Mouse (Mus musculus) limb, embryonic 14.5 days (tissue): ENCODE data around the gene Tnfrsf1b. TPM values are rescaled to one million over a fixed set of nuclear protein-coding genes. Genes with fewer than 3 reads are reported as not detected.

Source experiments
- ATAC-seq: fragments of 200-750 bp; cut with Nextera tagmentation; 2 replicates; pipeline ENCODE4 v1.8.0; 2017; ENCODE audit warnings: low read depth, moderate number of reproducible peaks, moderate TSS enrichment; ENCODE audit not compliant: low FRiP score
- DNase-seq: peaks from one replicate; pipeline ENCODE4 v3.0.0-alpha.2; 2015; ENCODE audit warnings: low spot score
- H3K27ac ChIP-seq: fragments of 300-500 bp; sonication (generic); replicated peaks from 2 replicates; pipeline ENCODE4 v1.5.1; 2014; ENCODE audit warnings: low read depth, mild to moderate bottlenecking, low read length, moderate library complexity, mixed read lengths
- H3K27me3 ChIP-seq: fragments of 300-500 bp; sonication (generic); 2 replicates; pipeline ENCODE4 v1.6.1; 2014; ENCODE audit warnings: low read length, mixed read lengths; ENCODE audit not compliant: control insufficient read depth, insufficient read depth
- H3K36me3 ChIP-seq: fragments of 300-500 bp; sonication (generic); 2 replicates; pipeline ENCODE4 v1.6.1; 2014; ENCODE audit warnings: mild to moderate bottlenecking, low read length, moderate library complexity, mixed read lengths; ENCODE audit not compliant: control insufficient read depth, insufficient read depth
- H3K4me1 ChIP-seq: fragments of 300-500 bp; sonication (generic); 2 replicates; pipeline ENCODE4 v1.6.1; 2014; ENCODE audit warnings: antibody characterized with exemption, low read length, mixed read lengths; ENCODE audit not compliant: control insufficient read depth, insufficient read depth
- H3K4me2 ChIP-seq: fragments of 300-500 bp; sonication (generic); replicated peaks from 2 replicates; pipeline ENCODE4 v1.6.1; 2014; ENCODE audit warnings: low read depth, mild to moderate bottlenecking, low read length, moderate library complexity; ENCODE audit not compliant: severe bottlenecking
- H3K4me3 ChIP-seq: fragments of 300-500 bp; sonication (generic); replicated peaks from 2 replicates; pipeline ENCODE4 v1.5.1; 2014; ENCODE audit warnings: low read length
- H3K9ac ChIP-seq: fragments of 300-500 bp; sonication (generic); 2 replicates; pipeline ENCODE4 v1.6.1; 2014; ENCODE audit warnings: mild to moderate bottlenecking, low read depth, low read length, moderate library complexity; ENCODE audit not compliant: severe bottlenecking
- H3K9me3 ChIP-seq: fragments of 300-500 bp; sonication (generic); 2 replicates; pipeline ENCODE4 v1.6.1; 2016; ENCODE audit warnings: low read length; ENCODE audit not compliant: control insufficient read depth
- POLR2A ChIP-seq: fragments of 200-500 bp; IDR thresholded peaks from 2 replicates; pipeline ENCODE4 v1.8.0; 2012; ENCODE audit warnings: inconsistent platforms, mild to moderate bottlenecking, moderate library complexity, borderline replicate concordance; ENCODE audit not compliant: insufficient read depth, insufficient read length; ENCODE audit errors: extremely low read depth
- WGBS: fragments of 180-500 bp; shearing (Covaris S2); extraction: QIAGEN DNeasy Blood & Tissue Kit; methylation state at CpG from one replicate; pipeline ENCODE4 v1.1.7; 2014; 5-methylcytosine and 5-hydroxymethylcytosine counted together
- polyA plus RNA-seq, 2 experiments: library from polyadenylated mRNA; depleted of rRNA in 1 of 2; stranded (reverse) in 1 of 2; unstranded in 1 of 2; fragments of >200 nt; fragmentation: Nextera tagmentation in 1 of 2; extraction: Ambion mirVana in 1 of 2; gene quantifications; 2 replicates each; pipeline versions ENCODE4 v1.2.1 to v1.2.3; 2012 to 2014

Tnfrsf1b gene
- polyA plus RNA-seq, 2 experiments = 3.5 to 3.9 TPM

- WGBS = 83% methylated on average over 7 of the region's 7 CpGs
- Histone ChIP-seq H3K4me2 (no peak overlapping the region), H3K9me3 (no peaks in the 10 kb centered on the region)
These were observed 10.6 kb downstream of the Tnfrsf1b start for GRCm38 (mm10) chr4:145236027-145236426.

DNA sequence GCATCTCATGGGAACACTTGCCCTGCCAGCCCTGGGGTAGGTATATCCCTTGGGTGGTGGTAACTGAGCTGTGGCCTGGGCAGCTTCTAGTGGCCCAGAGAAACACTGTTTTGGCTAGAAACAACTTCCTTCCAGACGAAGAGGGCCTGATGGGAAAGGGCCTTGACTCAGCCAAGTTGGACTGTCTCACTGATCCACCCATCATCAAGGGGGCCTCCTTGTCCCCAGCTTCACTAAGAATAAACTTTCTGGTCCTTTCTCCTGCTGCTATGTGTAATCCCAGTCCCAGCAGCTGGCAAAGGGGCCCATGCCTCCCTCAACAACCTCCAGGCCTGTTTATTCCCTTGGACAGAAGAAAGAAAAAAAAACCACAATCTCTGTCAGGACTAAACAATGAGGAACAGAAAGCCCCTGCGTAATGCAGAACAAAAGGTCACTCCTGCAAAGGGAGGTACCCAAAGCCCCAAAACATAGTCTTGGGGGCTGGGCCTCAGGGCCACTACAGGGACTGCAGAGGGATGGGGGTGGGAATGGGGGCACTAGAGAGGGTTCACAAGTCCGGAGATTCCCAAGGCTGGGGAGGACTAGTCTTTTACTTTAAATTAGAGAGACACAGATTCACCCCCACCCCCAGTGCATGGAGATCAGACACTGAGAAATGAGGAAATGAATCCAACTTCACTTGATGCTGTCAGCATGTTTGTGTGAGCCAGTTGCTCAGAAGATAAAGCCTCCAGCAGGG is 13.0 kb downstream of the Tnfrsf1b start:
- no peak for TF ChIP-seq POLR2A
- no peak overlapping the region for H3K4me3 ChIP-seq
- no peaks in the 10 kb centered on the region for H3K36me3 ChIP-seq
- no peaks in the 10 kb centered on the region for H3K9me3 ChIP-seq
- H3K4me1 ChIP-seq = no peaks in the 10 kb centered on the region
- no peak overlapping the region for H3K27ac ChIP-seq
- WGBS = 57% methylated on average over 3 of the region's 3 CpGs
- no peak overlapping the region for H3K4me2 ChIP-seq
- DNase-seq = no peak
- no peak overlapping the region for H3K9ac ChIP-seq
- H3K27me3 ChIP-seq = no peaks in the 10 kb centered on the region
- ATAC-seq = no peak

More at GRCm38 (mm10) chr4:145236027-145236426, 10.6 kb downstream of the Tnfrsf1b start:
- no peaks in the 10 kb centered on the region for H3K27me3 ChIP-seq
- ATAC-seq (no peak), DNase-seq (no peak)
- no peaks in the 10 kb centered on the region for H3K36me3 ChIP-seq
- no peak overlapping the region for H3K9ac ChIP-seq
- no peak overlapping the region for H3K27ac ChIP-seq
- no peak for TF ChIP-seq POLR2A
- peaks cover 14% of the 10 kb centered on the region for H3K4me1 ChIP-seq
- H3K4me3 ChIP-seq = no peak overlapping the region

- Histone ChIP-seq H3K4me2 (no peak overlapping the region), H3K27me3 (no peaks in the 10 kb centered on the region), H3K27ac (no peak overlapping the region), H3K4me3 (no peak overlapping the region), H3K4me1 (no peaks in the 10 kb centered on the region), H3K9ac (no peak overlapping the region), H3K36me3 (no peaks in the 10 kb centered on the region), H3K9me3 (no peaks in the 10 kb centered on the region)
- no peak for ATAC-seq
- TF ChIP-seq POLR2A = no peak
- 86% methylated on average over 5 of the region's 5 CpGs for WGBS
- no peak for DNase-seq
These were observed 14.9 kb downstream of the Tnfrsf1b start for GRCm38 (mm10) chr4:145231732-145232131.

DNA sequence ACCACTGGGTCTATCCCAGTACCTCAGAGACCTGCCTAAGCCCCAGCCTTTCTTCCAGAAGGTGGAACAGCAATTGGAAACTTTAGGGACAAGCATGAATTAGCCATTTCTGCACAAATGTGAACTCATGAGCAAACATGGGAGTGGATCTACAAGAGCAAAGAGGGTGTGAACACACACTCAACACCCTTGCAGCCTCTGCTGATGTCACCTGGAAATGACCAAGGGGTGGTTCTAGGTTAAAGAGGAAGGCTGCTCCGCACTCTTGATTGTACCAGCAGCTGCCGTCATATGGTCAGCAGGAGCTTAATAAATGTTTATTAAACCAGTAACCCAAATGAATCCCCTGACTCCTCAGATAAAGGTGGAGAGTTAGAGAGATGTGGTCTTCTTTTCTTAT is 16.0 kb downstream of the Tnfrsf1b start:
- H3K4me2 ChIP-seq = no peak overlapping the region
- no peak overlapping the region for H3K27ac ChIP-seq
- H3K4me1 ChIP-seq = no peaks in the 10 kb centered on the region
- WGBS = 86% methylated on average over 2 of the region's 2 CpGs
- no peaks in the 10 kb centered on the region for H3K36me3 ChIP-seq
- ATAC-seq (no peak), DNase-seq (no peak)
- no peak for TF ChIP-seq POLR2A
- H3K9me3 ChIP-seq = no peaks in the 10 kb centered on the region
- no peak overlapping the region for H3K4me3 ChIP-seq
- H3K9ac ChIP-seq = no peak overlapping the region
- no peaks in the 10 kb centered on the region for H3K27me3 ChIP-seq

GRCm38 (mm10) chr4:145229524-145230163 is 17.0 kb downstream of the Tnfrsf1b start:
- Histone ChIP-seq H3K9me3 (no peaks in the 10 kb centered on the region), H3K9ac (no peak overlapping the region), H3K4me3 (no peak overlapping the region), H3K4me2 (no peak overlapping the region), H3K4me1 (no peaks in the 10 kb centered on the region), H3K27ac (no peak overlapping the region), H3K27me3 (no peaks in the 10 kb centered on the region), H3K36me3 (no peaks in the 10 kb centered on the region)
- ATAC-seq = no peak
- no peak for TF ChIP-seq POLR2A
- peak; percentile 37 for DNase-seq
- WGBS = 70% methylated on average over 5 of the region's 5 CpGs
